Mouse (Mus musculus): ENCODE data around the gene Sema4b. TPM values are rescaled to one million over a fixed set of nuclear protein-coding genes. Genes with fewer than 3 reads are reported as not detected.
A peak's percentile ranks its signal among the peaks of the same experiment; 100 is the strongest.

The Sema4b gene
- total RNA-seq, 2 experiments from 2014 or later: 47.3 to 57.2 TPM

DNA sequence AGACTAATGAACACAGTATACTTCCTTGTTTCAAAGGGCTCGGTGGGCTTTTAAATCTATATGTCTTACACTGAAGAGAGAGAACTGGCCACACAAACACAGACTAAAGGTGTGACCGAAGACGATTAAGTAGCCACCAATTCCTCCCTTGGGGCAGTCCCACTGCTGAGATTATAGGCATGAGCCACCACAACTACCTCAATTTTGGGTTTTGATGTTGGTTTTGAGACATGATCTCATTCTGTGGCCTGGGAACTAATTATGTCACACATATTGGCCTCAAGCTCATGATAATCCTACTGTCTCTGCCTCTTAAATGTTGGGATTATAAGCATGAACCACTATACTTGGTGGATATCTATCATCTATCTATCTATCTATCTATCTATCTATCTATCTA, 9.2 kb upstream of the Sema4b start:
- DNase-seq: no peak

DNA sequence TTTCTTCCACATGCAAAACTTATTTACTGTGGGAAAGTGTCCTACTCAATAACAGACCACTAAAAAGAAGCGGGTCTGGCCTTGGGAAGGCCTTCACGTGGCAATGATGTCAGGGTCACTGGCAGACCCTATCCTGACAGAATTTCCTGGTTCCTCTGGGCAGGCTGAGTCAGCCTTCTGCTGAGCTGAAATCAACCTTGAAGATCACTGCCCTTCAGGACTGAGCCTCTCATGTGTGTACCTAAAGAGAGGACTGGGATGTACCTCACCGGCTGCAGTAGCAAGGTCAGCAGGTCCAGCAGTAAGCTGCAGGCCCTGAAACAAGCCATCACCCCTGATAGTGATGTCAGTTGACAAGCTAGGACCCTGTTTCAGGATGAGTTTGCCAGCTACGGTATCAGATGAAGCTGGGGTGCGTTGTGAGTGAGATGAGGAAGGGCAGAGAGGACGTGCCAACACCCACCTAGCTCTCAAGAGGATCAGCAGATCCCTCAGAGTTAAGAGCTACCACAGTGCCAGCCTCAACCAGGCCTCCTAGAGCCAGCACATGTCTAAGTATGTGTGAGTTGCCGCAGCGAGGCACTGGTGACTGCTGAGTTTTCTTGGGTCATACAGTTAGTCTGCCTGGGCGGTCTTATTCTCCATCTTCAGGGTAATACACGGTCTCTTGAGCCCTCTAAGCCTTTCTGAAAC, 8.5 kb upstream of the Sema4b start:
- peak; percentile 64 for DNase-seq

DNA sequence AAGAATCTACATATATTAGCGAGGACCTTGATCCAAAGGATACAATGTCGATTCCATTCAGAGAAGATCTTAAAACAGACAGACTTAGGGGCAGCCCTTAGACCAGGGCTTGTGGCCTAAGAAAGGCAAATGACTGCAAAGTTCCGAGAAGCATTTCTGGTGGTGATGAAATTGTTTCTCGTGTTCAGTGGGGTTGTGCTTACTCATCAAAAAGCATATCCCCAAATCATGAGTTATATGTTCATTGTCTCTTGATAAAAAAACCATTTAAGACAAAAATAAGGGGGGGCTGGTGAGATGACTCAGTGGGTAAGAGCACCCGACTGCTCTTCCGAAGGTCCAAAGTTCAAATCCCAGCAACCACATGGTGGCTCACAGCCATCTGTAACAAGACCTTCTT, 7.3 kb upstream of the Sema4b start:
- no peak for DNase-seq

DNA sequence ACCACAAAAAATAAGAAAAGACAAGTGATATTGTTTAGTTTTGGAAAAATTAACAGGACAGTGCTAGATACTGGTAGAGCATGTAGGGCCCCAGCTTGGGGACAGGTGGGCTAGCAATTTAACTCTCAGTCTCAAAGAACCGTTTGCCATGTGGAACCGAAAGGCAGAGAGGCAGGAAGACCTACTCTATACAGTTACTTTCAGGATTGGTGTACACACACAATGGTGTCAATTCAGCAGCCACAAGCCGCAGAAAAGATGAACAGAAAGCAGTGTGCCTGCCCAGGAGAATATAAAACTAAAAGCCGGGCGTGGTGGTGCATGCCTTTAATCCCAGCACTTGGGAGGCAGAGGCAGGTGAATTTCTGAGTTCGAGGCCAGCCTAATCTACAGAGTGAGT, 6.9 kb upstream of the Sema4b start:
- DNase-seq: no peak

DNA sequence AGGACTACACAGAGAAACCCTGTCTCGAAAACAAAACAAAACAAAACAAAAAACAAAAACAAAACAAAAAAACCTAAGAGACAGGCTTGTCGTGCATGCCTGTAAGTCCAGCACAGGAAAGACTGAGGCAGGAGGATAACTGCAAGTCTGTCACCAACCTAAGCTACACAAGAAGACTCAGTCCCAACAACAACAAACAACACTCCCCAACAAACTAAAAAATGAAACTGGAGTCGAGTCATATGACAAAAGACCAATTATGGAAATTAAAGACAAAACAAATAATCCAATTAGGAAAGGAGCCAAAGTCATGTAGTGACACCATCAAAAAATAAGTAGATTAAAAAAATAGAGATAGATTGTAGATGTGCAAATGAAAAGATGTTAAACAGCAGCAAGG, 6.4 kb upstream of the Sema4b start:
- no peak for DNase-seq

DNA sequence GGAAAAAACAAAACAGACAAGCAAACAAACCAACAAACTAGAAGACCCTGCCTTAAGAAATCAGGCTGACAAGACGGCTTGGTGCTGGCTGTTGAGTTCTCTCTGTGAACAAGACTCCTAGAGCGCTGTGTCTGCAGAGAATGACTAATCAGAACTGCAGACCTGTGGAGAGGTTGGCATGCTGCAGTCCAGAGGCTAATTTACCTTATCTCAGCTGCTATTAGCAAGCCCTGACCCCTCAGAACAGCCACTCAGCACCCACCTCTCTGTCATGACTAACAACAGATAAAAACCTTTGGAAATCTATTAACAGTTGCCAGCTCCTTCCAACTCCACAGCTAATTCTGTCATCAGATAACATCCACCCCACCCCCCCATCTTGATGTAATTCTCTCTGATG, 5.6 kb upstream of the Sema4b start:
- peak in 1 of 2 experiments; percentile 8 for DNase-seq

DNA sequence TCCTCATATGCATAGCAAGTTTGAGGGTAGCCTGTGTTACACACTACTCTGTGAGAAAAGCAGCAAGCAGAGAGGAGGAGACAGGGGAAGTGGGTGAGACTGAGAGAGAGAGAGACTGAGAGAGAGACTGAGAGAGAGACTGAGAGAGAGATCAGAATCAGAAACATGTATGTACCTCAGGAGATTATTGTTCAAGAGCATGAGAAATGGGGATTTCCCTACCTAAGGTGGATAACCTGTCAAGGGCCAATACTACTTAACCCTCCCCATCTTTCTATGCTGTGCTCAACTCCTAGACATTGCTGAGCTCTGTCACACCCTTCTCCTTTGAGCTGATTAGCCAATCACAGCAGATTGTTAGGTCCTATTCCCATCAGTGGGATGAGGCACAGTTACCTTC, 4.5 kb upstream of the Sema4b start:
- no peak for DNase-seq

DNA sequence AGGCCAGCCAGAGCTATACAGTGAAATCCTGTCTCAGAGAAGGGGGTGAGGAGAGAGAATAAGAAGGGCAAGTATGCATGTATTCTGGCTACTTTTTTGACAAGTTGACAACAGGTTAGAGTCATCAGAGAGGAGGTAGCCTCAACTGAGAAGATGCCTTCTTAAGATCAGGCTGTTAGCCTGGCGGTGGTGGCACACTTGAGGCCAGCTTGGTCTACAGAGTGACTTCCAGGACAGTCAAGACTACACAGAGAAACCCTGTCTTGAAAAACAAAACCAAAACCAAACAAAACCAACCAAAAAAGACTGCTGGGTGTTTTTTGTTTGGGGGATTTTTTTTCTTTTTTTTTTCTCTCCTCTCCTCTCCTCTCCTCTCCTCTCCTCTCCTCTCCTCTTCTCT, 3.2 kb upstream of the Sema4b start:
- no peak for DNase-seq

DNA sequence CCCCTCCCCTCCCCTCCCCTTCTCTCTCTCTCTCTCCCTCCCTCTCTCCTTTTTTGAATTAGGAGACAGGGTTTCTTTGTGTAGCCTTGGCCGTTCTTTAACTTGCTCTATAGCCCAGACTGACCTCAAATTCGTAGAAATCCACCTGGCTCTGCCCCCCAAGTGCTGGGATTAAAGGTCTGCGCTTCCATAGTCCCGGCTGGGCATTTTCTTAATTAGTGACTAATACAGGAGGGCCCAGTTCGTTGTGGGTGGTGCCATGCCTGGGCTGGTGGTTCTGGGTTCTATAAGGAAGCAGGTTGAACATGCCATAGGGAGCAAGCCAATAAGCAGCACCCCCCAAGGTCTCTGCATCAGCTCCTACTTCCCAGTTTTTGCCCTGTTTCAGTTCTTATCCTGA, 2.7 kb upstream of the Sema4b start:
- DNase-seq: no peak

DNA sequence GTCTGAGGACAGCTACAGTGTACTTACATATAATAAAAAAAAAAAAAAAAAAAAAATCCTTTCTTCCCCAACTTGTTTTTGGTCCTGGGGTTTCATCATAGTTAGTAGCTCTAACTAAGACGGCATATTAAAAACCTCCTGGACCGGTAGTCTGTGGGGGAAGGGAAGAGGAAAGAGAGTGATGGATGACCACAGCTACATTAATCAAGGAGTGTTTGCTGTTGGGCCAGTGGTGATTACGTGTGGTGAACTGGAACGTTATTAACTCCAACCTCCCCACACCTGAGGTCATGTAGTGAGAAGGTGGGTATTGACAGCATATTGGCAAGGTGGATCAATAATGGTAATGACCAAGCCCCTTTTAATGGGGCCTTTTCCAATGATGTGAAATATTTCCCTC, 2.1 kb upstream of the Sema4b start:
- DNase-seq: peak in 1 of 2 experiments; percentile 38

DNA sequence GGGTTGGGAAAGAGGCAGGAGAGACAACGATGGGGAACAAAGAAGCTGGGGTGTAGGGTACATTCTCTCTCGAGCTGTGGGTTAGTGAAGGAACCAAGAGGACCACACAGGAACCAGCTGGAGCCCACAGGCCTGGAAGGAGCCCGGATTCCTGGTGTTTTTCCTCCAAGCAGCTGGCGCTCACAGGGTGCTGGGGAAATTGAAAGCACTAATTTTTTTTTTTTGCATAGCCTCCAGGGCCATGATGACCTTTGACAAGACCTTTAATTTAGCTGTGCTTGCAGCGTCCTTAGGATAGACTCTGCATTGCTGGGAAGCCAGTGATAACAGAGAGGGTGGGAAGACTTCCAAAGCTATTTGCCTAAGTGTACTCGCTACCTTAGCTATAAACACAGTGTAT, 1.7 kb upstream of the Sema4b start:
- DNase-seq: peak in 1 of 2 experiments; percentile 42

DNA sequence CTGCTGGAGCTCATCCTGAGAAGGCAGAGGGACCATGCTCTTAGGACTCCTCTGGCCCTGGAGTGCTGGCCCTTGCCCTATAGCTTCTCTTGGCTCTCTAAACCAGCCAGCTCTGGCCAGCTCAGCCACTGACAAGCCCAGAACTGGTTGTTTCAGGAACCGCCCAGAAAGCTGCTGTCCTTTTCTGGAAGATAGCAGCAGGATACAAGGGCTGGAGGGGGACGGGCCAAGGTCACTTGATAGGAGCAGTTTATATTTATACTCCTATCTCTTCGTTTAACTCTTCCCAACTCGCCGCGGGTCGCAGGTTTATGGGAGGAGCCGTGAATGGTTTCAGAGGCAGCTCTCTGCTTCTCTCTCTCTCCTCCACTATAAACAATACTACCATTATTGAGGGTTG, 620 bp upstream of the Sema4b start:
- DNase-seq: peak; percentile 86 to 88

DNA sequence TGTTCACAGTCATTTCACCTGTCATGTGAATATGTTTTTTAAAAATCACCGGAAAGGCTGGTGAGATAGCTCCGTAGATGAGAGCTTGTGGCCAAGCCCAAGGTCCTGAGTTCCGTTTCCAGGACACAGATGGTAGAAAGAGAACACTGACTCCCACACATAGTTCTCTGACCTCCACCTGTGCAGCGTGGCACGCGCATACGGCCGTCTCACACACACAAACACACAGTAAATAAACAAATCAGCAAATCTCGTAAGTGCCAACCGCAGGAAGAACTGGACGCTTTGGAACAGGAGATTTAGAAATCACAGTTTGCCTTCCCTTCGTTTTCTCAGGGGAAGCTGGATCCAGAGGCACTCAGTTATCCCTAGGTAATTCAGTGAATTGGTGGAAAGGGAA, 860 bp downstream of the Sema4b start:
- peak in 1 of 2 experiments; percentile 9 for DNase-seq

DNA sequence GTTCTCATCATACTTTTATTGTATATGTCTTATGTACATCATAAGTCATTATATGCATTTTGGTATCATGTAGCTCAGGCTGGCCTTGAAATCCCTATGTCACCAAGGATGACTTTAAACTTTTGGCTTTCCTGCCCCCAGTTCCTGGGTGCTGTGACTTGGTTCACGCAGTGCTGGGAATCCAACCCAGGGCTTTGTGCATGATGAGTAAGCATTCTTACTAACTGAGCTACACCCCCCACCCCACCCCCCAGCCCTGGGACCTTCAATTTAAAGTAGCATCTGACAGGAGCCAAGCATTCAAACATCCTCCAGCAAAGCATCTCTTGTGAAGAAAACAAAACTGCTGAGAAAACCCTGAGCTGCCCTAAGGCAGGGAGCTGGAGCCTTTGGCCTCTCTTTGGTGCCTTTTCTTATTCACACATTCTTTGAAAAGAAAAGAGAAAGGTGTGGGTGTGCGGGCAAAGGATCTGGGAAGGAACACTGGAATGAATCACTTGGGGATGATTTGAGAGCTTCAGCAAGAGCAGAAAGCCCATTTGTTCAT, 2.0 kb downstream of the Sema4b start:
- no peak for DNase-seq

DNA sequence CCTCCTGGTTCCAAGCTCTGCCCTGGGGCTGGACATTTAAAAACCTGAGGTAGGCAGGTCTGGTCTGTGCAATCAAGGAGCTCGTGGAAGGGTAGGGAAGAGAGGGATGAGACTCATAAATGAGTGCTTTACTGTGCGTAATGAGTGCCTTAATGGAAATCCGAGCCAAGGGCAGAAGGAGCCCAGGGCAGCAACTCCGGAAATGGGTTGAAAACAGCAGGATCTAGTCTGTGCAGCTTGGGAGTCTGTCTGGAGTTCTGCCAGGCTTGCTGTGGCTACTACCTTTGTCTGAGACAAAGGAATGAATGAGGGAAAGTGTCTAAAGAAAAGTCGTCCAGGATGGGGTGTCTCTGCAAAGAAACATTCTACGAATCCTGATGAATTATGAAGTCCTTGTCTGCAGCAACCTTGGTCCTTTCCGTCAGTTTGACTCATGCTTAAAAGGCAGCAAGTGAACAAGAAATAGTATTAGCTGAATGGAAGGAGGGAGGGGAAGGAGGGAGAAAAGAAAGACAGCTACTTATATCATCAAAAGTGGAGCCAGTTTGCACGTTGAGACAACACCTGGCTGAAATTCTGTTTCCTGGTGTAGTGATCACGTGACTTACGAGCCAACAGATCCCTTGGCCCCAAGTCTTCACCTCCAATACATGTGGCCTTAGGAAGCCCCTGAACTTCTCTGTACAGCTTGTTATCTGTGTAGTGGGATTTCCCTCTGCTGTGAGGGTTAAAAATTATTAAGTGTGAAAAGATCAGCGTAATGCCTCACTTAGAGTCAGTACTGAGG, 2.7 kb downstream of the Sema4b start:
- peak; percentile 43 to 61 for DNase-seq

DNA sequence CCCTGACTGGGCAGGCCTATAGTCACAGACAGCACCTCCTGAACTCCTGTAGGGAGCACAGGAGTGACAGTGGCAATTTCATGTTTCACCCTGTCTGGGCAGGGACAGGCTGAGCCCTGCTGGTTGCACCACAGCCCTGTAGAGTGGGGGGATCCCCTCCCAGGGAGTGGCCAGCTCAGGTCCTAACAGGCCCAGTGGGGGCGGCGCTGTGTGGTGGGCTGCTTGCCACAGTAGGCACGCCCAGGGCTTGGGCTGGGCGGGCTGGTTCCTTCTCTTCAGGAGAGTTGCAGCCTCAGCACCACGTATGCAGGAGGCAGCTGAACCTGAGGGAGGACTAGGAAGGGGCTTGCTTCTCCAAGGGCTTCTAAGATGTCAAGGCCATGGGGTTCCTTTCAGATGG, 4.8 kb downstream of the Sema4b start:
- peak in 1 of 2 experiments; percentile 65 for DNase-seq

DNA sequence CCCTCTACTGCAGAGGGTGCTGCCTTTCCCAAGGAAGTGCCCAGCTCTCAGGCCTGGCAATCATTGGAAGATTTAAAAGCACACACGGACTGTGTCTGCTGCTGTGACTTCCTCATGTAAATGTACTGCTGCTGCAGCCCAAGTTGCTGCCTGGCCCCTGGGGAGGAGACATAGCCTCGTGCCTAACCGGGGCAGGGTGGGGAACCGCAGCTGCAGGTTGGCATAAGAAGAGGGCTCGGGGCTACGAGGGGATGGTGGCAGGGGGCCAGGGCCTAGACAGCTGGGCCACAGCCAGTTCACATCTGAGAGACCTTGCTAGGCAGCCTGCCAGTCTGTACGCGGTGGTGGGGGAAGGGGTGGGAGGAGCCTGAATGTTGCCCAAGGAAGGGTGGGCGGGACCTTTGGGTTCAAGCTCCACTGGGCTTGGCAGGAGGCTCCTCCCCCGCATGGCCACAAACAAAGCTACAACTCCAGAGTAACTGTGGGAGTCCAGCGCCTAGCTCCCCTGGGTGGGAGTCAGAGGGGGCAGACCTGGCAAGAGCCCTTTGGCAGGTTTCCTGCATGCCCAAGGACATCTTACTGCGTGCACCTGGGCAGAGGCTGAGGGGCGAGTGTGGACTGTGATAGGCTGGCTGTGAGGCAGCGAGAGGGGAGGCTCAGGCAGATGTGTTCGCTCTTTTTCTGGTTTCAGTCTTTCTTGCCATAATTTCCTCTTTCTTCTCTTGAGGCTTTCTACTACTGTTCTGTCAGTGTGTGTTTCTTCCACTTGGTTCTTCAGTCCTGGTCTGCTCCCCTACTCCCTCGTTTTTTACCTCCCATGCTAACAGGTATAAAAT, 5.8 kb downstream of the Sema4b start:
- peak; percentile 90 to 93 for DNase-seq

DNA sequence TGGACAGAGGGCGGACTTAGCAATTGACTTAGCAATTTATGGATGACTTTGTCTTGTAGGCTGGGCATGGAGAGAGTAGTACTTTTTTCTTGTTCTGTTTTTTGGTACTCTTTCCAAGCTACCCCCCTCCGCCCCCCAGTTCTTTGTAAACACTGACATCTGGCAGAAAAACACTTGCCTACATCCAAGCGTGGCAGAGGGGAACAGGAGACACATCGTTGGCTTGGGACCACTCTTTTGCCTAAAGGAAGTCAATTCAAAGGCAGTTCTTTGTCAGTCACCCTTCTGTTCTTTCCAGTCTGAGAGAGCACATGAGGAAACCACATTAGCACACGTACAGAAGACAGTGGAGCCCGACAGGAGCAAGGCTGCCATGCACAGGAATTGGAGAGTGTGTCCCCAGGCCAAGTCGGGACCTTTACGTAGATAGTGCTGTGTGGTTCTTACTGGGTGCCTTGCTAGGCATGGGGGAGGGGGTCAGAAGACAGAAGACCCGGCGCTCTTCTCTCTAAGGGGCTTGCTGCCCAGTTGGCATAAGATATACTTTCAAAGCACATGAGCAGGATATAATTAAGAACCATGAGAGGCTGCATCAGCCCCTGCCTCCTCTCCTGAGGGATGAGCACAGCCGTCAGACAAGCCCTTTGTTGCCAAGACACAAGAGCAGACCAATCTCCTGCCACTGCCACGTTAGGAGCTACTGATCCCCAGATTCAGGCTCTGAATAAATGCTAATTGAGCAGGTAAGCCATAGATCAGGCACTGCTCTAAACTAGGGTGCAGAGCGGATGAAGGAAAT, 7.5 kb downstream of the Sema4b start:
- DNase-seq: no peak

DNA sequence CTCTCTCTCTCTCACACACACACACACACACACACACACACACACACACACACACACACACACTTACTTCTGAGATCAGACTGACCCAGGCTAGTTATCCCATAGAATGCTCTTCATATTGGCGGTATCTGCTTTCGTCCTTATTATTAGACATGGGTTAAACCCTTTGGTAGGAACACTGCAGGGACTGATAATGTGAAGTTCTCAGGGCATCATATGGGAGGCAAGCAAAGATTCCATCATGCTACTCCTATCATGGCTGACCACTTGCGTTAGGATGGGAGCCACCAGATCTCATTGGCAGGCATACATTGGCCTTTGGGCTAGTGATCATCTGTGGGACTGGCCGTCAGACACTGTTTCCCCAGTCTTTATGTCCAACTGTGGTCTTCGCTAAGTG, 8.5 kb downstream of the Sema4b start:
- no peak for DNase-seq

DNA sequence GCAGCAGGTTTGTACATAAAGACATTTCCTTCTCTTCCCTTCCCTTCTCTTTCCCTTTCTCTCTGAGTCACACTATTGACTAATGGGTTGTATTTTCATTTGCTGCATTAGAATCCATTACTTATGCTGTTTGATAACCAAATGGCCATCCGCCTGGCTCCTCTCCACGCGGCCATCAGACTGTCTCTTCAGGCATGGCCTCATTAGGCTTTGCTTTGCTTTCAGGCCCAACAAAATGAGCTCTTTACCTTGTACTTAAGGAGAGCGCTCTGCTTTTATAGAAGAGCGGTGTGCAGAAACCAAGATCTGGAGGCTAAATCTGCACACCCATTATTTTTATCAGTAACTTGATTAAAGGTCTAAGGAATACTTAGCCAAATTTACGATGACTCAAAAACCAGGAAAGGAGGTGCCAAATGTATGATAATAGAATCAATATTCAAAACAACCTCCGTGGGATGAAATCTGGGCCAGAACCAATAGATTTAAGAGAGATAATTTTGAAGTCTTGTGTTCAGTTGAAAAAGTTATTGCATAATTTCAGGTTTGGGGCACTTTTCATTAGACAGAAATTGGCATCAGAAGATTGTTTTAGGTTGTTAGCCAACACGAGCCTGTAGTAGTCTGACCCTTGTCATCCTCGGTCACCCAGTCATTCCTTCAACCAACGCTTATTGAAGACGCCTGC, 9.1 kb downstream of the Sema4b start:
- DNase-seq: peak in 1 of 2 experiments; percentile 59

DNA sequence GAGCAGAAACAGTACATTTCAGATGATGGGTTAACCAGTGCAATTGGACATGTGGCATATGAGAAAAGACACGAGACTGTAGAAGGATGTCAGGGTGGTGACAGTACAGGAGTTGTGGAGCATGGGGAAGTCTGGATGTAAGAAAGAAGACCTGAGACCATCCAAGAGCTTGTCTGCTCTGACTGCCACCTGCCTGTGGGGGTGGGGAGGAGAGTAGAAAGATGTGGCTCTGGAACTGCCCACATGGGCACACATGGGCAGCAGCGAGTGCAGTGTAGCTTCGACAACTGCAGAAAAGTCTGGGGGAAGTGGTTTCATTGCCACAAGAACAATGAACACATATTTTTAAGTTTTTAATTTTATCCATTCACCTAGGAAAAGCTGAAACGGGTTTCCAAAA, 10.7 kb downstream of the Sema4b start:
- no peak for DNase-seq
